Mouse (Mus musculus) forelimb bud, embryonic 11.5 days (tissue): ENCODE data around the gene Smarcc2.
"Not testable (repeated sequence)": the region's sequence is repeated elsewhere in the genome, so short reads cannot be mapped to it uniquely, and the experiment has no call there.

Experiments
- DNase-seq: peaks from one replicate; pipeline ENCODE4 v3.0.0-alpha.2; 2012; ENCODE audit warnings: low read depth, low spot score

Smarcc2 gene

GRCm38 (mm10) chr10:128493695-128494666 lies 34.9 kb downstream of the Smarcc2 start, which contains the start of gene Myl6:
Gene Myl6 (minus strand): TSS chr10:128494145.
- peak; percentile 99 for DNase-seq

GRCm38 (mm10) chr10:128494667-128495245 lies 35.7 kb downstream of the Smarcc2 start:
- DNase-seq = no peak

- DNase-seq = no peak
These were observed 36.2 kb downstream of the Smarcc2 start for GRCm38 (mm10) chr10:128495270-128495669.

- no peak for DNase-seq
These were observed 36.9 kb downstream of the Smarcc2 start for GRCm38 (mm10) chr10:128495903-128496302.

- DNase-seq = no peak
These were observed 37.5 kb downstream of the Smarcc2 start for GRCm38 (mm10) chr10:128496509-128497077.

- no peak for DNase-seq
These were observed 38.2 kb downstream of the Smarcc2 start for GRCm38 (mm10) chr10:128497134-128497737.

GRCm38 (mm10) chr10:128498590-128498989 lies 39.5 kb downstream of the Smarcc2 start, which contains the start of gene Myl6b:
Gene Myl6b (minus strand): TSS chr10:128498685.
- DNase-seq = peak; percentile 96

GRCm38 (mm10) chr10:128499116-128499671 lies 40.1 kb downstream of the Smarcc2 start:
- peak; percentile 37 for DNase-seq

GRCm38 (mm10) chr10:128502341-128502740 lies 43.3 kb downstream of the Smarcc2 start:
- no peak for DNase-seq

- no peak for DNase-seq
These were observed 44.5 kb downstream of the Smarcc2 start for GRCm38 (mm10) chr10:128503532-128503931.

- DNase-seq = no peak
These were observed 45.0 kb downstream of the Smarcc2 start for GRCm38 (mm10) chr10:128504012-128504411.

- DNase-seq = no peak
These were observed 45.8 kb downstream of the Smarcc2 start for GRCm38 (mm10) chr10:128504641-128505370.

- DNase-seq = not testable (repeated sequence)
These were observed 46.3 kb downstream of the Smarcc2 start for GRCm38 (mm10) chr10:128505371-128505667.

GRCm38 (mm10) chr10:128505974-128506373 lies 46.9 kb downstream of the Smarcc2 start:
- no peak for DNase-seq

GRCm38 (mm10) chr10:128508260-128508659 lies 49.2 kb downstream of the Smarcc2 start:
- no peak for DNase-seq

- DNase-seq = no peak
These were observed 50.2 kb downstream of the Smarcc2 start for GRCm38 (mm10) chr10:128509203-128509602.

- no peak for DNase-seq
These were observed 50.8 kb downstream of the Smarcc2 start for GRCm38 (mm10) chr10:128509831-128510230.

GRCm38 (mm10) chr10:128510301-128510700 lies 51.3 kb downstream of the Smarcc2 start:
- no peak for DNase-seq

GRCm38 (mm10) chr10:128511189-128511588 lies 52.1 kb downstream of the Smarcc2 start:
- DNase-seq = no peak

- DNase-seq = no peak
These were observed 52.7 kb downstream of the Smarcc2 start for GRCm38 (mm10) chr10:128511761-128512160.

GRCm38 (mm10) chr10:128515044-128515443 lies 56.0 kb downstream of the Smarcc2 start:
- no peak for DNase-seq
